In the genomic region with DNA sequence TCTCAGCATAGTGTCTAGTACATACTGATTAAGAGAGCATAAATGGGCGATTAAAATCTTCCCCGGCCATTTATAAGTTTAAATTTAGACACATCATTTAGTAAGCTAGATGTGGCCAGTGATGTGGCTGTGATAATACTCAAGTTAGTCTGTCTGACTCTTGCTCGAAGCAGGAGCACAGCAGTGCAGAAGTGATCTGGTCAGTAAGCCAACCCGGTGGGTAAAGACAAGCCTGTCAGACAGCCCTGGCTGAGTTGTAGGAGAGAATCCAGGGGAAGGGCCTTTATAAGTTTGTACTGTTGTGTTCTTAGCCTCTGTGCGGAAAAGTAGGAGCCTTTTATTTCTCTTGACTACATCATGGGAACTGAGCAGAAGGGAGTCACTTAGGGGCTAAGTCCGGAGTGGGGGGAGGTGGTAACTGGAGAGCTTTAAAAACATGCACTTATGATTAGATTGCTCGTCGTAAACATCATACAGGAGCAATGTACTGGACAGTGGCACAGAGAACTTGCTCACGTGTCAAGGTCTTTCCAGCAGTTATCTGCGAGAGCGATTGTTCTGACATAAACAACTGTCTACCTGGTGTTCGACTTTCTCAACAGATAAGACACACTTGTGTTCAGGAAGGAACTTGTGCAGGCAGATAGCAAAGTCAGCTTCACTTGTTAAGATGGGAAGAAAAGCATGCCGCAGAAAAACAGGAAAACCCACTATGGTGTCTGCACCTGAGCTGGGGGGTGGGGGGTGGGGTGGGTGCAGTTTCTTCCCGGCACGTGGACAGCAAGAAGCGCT, we compare ENCODE assay signal across 9 mouse cellular contexts.
DNase-seq lines count a peak whose midpoint lies in the region; ATAC-seq and TF ChIP-seq lines count a peak whose summit lies in the region.
"Had no signal": no experiment of that assay in that cellular context is flagged by ENCODE, and none has a peak within 500 bp of the region (broad histone marks: within the 10 kb centered on the region; RNA-seq: fewer than 3 reads in every experiment).

No protein-coding gene starts in this region.

- H3K4me1 ChIP-seq in forebrain, embryonic 10.5 days = peaks cover 5% of the 10 kb centered on the region; the same call in 1 of the 2 replicates
- no peaks in the 10 kb centered on the region for H3K4me1 ChIP-seq in forebrain, embryonic 14.5 days (ENCODE audit: control insufficient read depth, insufficient read depth, low read length)
- peaks cover 2 to 12% of the 10 kb centered on the region in 2 experiments for H3K4me1 ChIP-seq in liver, embryonic 14.5 days (replicated peaks; ENCODE audit: control insufficient read depth in 2 of 2, insufficient read depth in 2 of 2, low read length in 1 of 2)
- H3K4me1 ChIP-seq in limb, embryonic 10.5 days = peaks cover 7% of the 10 kb centered on the region; the same call in 1 of the 2 replicates

- peak overlapping the region; percentile 40; the same call in 1 of the 2 replicates for H3K27ac ChIP-seq in forebrain, embryonic 10.5 days
- H3K27ac ChIP-seq in forebrain, embryonic 14.5 days (ENCODE audit: low read depth, low read length) = no peak overlapping the region
- no peak overlapping the region for H3K27ac ChIP-seq in liver, embryonic 14.5 days
- H3K27ac ChIP-seq in limb, embryonic 10.5 days = no peak overlapping the region

- no peaks in the 10 kb centered on the region for H3K36me3 ChIP-seq in forebrain, embryonic 10.5 days (replicated peaks)
- no peaks in the 10 kb centered on the region for H3K36me3 ChIP-seq in forebrain, embryonic 14.5 days (ENCODE audit: control insufficient read depth, insufficient read depth, low read length)
- H3K36me3 ChIP-seq in liver, embryonic 14.5 days (replicated peaks; ENCODE audit: control insufficient read depth, insufficient read depth, low read depth) = no peaks in the 10 kb centered on the region
- no peaks in the 10 kb centered on the region for H3K36me3 ChIP-seq in limb, embryonic 10.5 days

- 89% methylated on average over 16 of the region's 16 CpGs for WGBS in forebrain, embryonic 10.5 days
- 89% methylated on average over 16 of the region's 16 CpGs for WGBS in forebrain, embryonic 14.5 days
- WGBS in liver, embryonic 14.5 days (ENCODE audit: insufficient replicate concordance) = 12% methylated on average over 16 of the region's 16 CpGs
- 81% methylated on average over 16 of the region's 16 CpGs for WGBS in limb, embryonic 10.5 days

- no peaks in the 10 kb centered on the region for H3K27me3 ChIP-seq in forebrain, embryonic 10.5 days (ENCODE audit: poor library complexity, severe bottlenecking)
- no peaks in the 10 kb centered on the region for H3K27me3 ChIP-seq in forebrain, embryonic 14.5 days (replicated peaks; ENCODE audit: control insufficient read depth, insufficient read depth, low read length)
- H3K27me3 ChIP-seq in liver, embryonic 14.5 days (ENCODE audit: control insufficient read depth, insufficient read depth, low read length) = no peaks in the 10 kb centered on the region
- peaks cover 27% of the 10 kb centered on the region for H3K27me3 ChIP-seq in limb, embryonic 10.5 days (ENCODE audit: low read depth, poor library complexity, severe bottlenecking)

- TF ChIP-seq EP300 in liver, embryonic 14.5 days (IDR thresholded peaks at IDR 0.05; ENCODE audit: low read depth) = peak; percentile 93

- no peak overlapping the region for H3K4me3 ChIP-seq in forebrain, embryonic 10.5 days
- H3K4me3 ChIP-seq in forebrain, embryonic 14.5 days (ENCODE audit: low read depth, low read length) = no peak overlapping the region
- no peak overlapping the region for H3K4me3 ChIP-seq in liver, embryonic 14.5 days (ENCODE audit: insufficient read depth in 1 of 2, low read depth in 2 of 2, low read length in 2 of 2)
- H3K4me3 ChIP-seq in limb, embryonic 10.5 days = no peak overlapping the region

- TF ChIP-seq CTCF in liver, embryonic 14.5 days (IDR thresholded peaks at IDR 0.05; ENCODE audit: low read depth) = no peak

- no peak for ATAC-seq in forebrain, embryonic 14.5 days
- ATAC-seq in liver, embryonic 14.5 days (ENCODE audit: insufficient read depth) = peak; percentile 88
- ATAC-seq: midbrain, embryonic 16.5 days had no signal

- DNase-seq in forebrain, embryonic 10.5 days (ENCODE audit: extremely low spot score, low spot score) = no peak
- no peak for DNase-seq in forebrain, embryonic 14.5 days (ENCODE audit: low spot score)
- peak; percentile 5 for DNase-seq in thymus, postnatal 0 days (ENCODE audit: low spot score)
- no peak for DNase-seq in thymus, postnatal 10 days (ENCODE audit: low spot score in 2 of 2)
- peak; percentile 20 to 48 (median 33) for DNase-seq in liver, embryonic 14.5 days (ENCODE audit: low read depth in 3 of 3, low spot score in 3 of 3)
- no peak for DNase-seq in B cell, adult 2 months
- no peak for DNase-seq in limb, embryonic 10.5 days (ENCODE audit: low spot score)
- DNase-seq in kidney, adult 18-20 months = no peak

- no peak overlapping the region for H3K4me2 ChIP-seq in forebrain, embryonic 14.5 days (ENCODE audit: low read length)
- peak overlapping the region; percentile 44 for H3K4me2 ChIP-seq in liver, embryonic 14.5 days (ENCODE audit: low read depth)

- H3K9ac ChIP-seq in forebrain, embryonic 14.5 days (ENCODE audit: low read length) = no peak overlapping the region
- H3K9ac ChIP-seq in liver, embryonic 14.5 days (replicated peaks) = no peak overlapping the region

- no peaks in the 10 kb centered on the region for H3K9me3 ChIP-seq in forebrain, embryonic 10.5 days
- no peaks in the 10 kb centered on the region for H3K9me3 ChIP-seq in forebrain, embryonic 14.5 days (replicated peaks; ENCODE audit: control insufficient read depth, low read length)
- H3K9me3 ChIP-seq in liver, embryonic 14.5 days (ENCODE audit: control insufficient read depth, low read length) = no peaks in the 10 kb centered on the region
- no peaks in the 10 kb centered on the region for H3K9me3 ChIP-seq in limb, embryonic 10.5 days (replicated peaks)

Comparison
In these comparisons a context has a peak if more than half of its experiments do, and no peak if none do; other contexts are left out.
1. DNase-seq: peak in thymus, postnatal 0 days (single experiment) and liver, embryonic 14.5 days (3 of 3); none in forebrain, embryonic 10.5 days (single experiment), forebrain, embryonic 14.5 days (single experiment), thymus, postnatal 10 days (0 of 2), B cell, adult 2 months (0 of 2), limb, embryonic 10.5 days (single experiment) and kidney, adult 18-20 months (single experiment).